Mouse (Mus musculus): ENCODE measurements at regions not wholly inside any gene's neighbourhood (a gene's known extent, or its start where the extent isn't known, plus 50 kb on each side); places are given as distances from the start of the nearest gene placed in this dataset.

GRCm38 (mm10) chr12:28181265-28181664 lies 370.9 kb downstream of the Dcdc2c start:
- no peak for DNase-seq (ENCODE audit: low spot score in 2 of 2)

GRCm38 (mm10) chr12:28176016-28176415 lies 376.2 kb downstream of the Dcdc2c start:
- DNase-seq (ENCODE audit: low spot score in 2 of 2) = no peak

GRCm38 (mm10) chr12:28174078-28174477 lies 378.1 kb downstream of the Dcdc2c start:
- no peak for DNase-seq (ENCODE audit: low spot score in 2 of 2)

GRCm38 (mm10) chr12:28158786-28159185 lies 393.4 kb downstream of the Dcdc2c start:
- DNase-seq (ENCODE audit: low spot score in 2 of 2) = no peak

GRCm38 (mm10) chr12:28150759-28151158 lies 401.4 kb downstream of the Dcdc2c start:
- no peak for DNase-seq (ENCODE audit: low spot score in 2 of 2)

GRCm38 (mm10) chr12:28135810-28136592 lies 416.2 kb downstream of the Dcdc2c start:
- no peak for DNase-seq (ENCODE audit: low spot score in 2 of 2)

GRCm38 (mm10) chr12:28122766-28123165 lies 429.4 kb downstream of the Dcdc2c start:
- no peak for DNase-seq (ENCODE audit: low spot score in 2 of 2)

- no peak for DNase-seq (ENCODE audit: low spot score in 2 of 2)
These were observed 432.1 kb downstream of the Dcdc2c start for GRCm38 (mm10) chr12:28120106-28120505.

GRCm38 (mm10) chr12:28090673-28091072 lies 461.5 kb downstream of the Dcdc2c start:
- DNase-seq (ENCODE audit: low spot score in 2 of 2) = no peak

- no peak for DNase-seq (ENCODE audit: low spot score in 2 of 2)
These were observed 466.7 kb downstream of the Dcdc2c start for GRCm38 (mm10) chr12:28085460-28085859.

- no peak for DNase-seq (ENCODE audit: low spot score in 2 of 2)
These were observed 475.6 kb downstream of the Dcdc2c start for GRCm38 (mm10) chr12:28076606-28077005.

GRCm38 (mm10) chr12:28068584-28068983 lies 483.6 kb downstream of the Dcdc2c start:
- DNase-seq (ENCODE audit: low spot score in 2 of 2) = no peak

GRCm38 (mm10) chr12:28060281-28060680 lies 491.9 kb downstream of the Dcdc2c start:
- no peak for DNase-seq (ENCODE audit: low spot score in 2 of 2)

- no peak for DNase-seq (ENCODE audit: low spot score in 2 of 2)
These were observed 496.5 kb downstream of the Dcdc2c start for GRCm38 (mm10) chr12:28055518-28056280.

GRCm38 (mm10) chr12:28054444-28054843 lies 497.8 kb downstream of the Dcdc2c start:
- DNase-seq (ENCODE audit: low spot score in 2 of 2) = no peak

- no peak for DNase-seq (ENCODE audit: low spot score in 2 of 2)
These were observed 504.2 kb downstream of the Dcdc2c start for GRCm38 (mm10) chr12:28047989-28048388.

GRCm38 (mm10) chr12:28038161-28038911 lies 513.9 kb downstream of the Dcdc2c start:
- DNase-seq (ENCODE audit: low spot score in 2 of 2) = no peak

GRCm38 (mm10) chr12:27999170-27999569 lies 553.0 kb downstream of the Dcdc2c start:
- DNase-seq (ENCODE audit: low spot score in 2 of 2) = no peak

GRCm38 (mm10) chr12:27992152-27992551 lies 560.0 kb downstream of the Dcdc2c start:
- no peak for DNase-seq (ENCODE audit: low spot score in 2 of 2)

- DNase-seq (ENCODE audit: low spot score in 2 of 2) = no peak
These were observed 567.8 kb downstream of the Dcdc2c start for GRCm38 (mm10) chr12:27984261-27984841.

- DNase-seq (ENCODE audit: low spot score in 2 of 2) = no peak
These were observed 573.8 kb downstream of the Dcdc2c start for GRCm38 (mm10) chr12:27978257-27978931.

All from urinary bladder, postnatal 4 days (tissue).